Mouse (Mus musculus): ENCODE results near the gene Ephx1. TPM values are rescaled to one million over a fixed set of nuclear protein-coding genes. Genes with fewer than 3 reads are reported as not detected.
A peak's percentile ranks its signal among the peaks of the same experiment; 100 is the strongest.

The Ephx1 gene
- polyA plus RNA-seq, 1 experiment from 2014 or later: 10.3 TPM

GRCm38 (mm10) chr1:181008266-181008665 is 12.4 kb downstream of the Ephx1 start:
- Histone ChIP-seq H3K27ac (no peak overlapping the region), H3K9me3 (ENCODE audit: control insufficient read depth, low read length) (no peaks in the 10 kb centered on the region), H3K4me2 (replicated peaks) (no peak overlapping the region), H3K36me3 (replicated peaks; ENCODE audit: control insufficient read depth, insufficient read depth) (no peaks in the 10 kb centered on the region), H3K27me3 (ENCODE audit: control insufficient read depth, insufficient read depth, low read length) (no peaks in the 10 kb centered on the region), H3K9ac (no peak overlapping the region), H3K4me3 (replicated peaks; ENCODE audit: low read length) (no peak overlapping the region), H3K4me1 (replicated peaks; ENCODE audit: control insufficient read depth, insufficient read depth, low read length) (no peaks in the 10 kb centered on the region)
- 99% methylated on average over 2 of the region's 2 CpGs for WGBS
- ATAC-seq (ENCODE audit: low FRiP score): no peak
- no peak for DNase-seq (ENCODE audit: low spot score)

GRCm38 (mm10) chr1:181007831-181008230 is 12.9 kb downstream of the Ephx1 start:
- WGBS: 86% methylated on average over 6 of the region's 6 CpGs
- Histone ChIP-seq H3K36me3 (replicated peaks; ENCODE audit: control insufficient read depth, insufficient read depth) (no peaks in the 10 kb centered on the region), H3K4me2 (replicated peaks) (no peak overlapping the region), H3K4me3 (replicated peaks; ENCODE audit: low read length) (no peak overlapping the region), H3K9me3 (ENCODE audit: control insufficient read depth, low read length) (no peaks in the 10 kb centered on the region), H3K27me3 (ENCODE audit: control insufficient read depth, insufficient read depth, low read length) (no peaks in the 10 kb centered on the region), H3K4me1 (replicated peaks; ENCODE audit: control insufficient read depth, insufficient read depth, low read length) (no peaks in the 10 kb centered on the region), H3K9ac (no peak overlapping the region), H3K27ac (no peak overlapping the region)
- DNase-seq (ENCODE audit: low spot score): no peak
- ATAC-seq (ENCODE audit: low FRiP score): no peak

GRCm38 (mm10) chr1:181005331-181005730 is 15.4 kb downstream of the Ephx1 start:
- WGBS: 89% methylated on average over 8 of the region's 8 CpGs
- H3K36me3 ChIP-seq (replicated peaks; ENCODE audit: control insufficient read depth, insufficient read depth): no peaks in the 10 kb centered on the region
- DNase-seq (ENCODE audit: low spot score) (no peak), ATAC-seq (ENCODE audit: low FRiP score) (no peak)
- no peak overlapping the region for H3K4me2 ChIP-seq (replicated peaks)
- H3K27me3 ChIP-seq (ENCODE audit: control insufficient read depth, insufficient read depth, low read length): no peaks in the 10 kb centered on the region
- no peak overlapping the region for H3K27ac ChIP-seq
- H3K4me1 ChIP-seq (replicated peaks; ENCODE audit: control insufficient read depth, insufficient read depth, low read length): no peaks in the 10 kb centered on the region
- no peak overlapping the region for H3K9ac ChIP-seq
- H3K4me3 ChIP-seq (replicated peaks; ENCODE audit: low read length): no peak overlapping the region
- H3K9me3 ChIP-seq (ENCODE audit: control insufficient read depth, low read length): no peaks in the 10 kb centered on the region

GRCm38 (mm10) chr1:181003790-181004189 is 16.9 kb downstream of the Ephx1 start:
- Histone ChIP-seq H3K4me2 (replicated peaks) (no peak overlapping the region), H3K9ac (no peak overlapping the region), H3K4me1 (replicated peaks; ENCODE audit: control insufficient read depth, insufficient read depth, low read length) (no peaks in the 10 kb centered on the region), H3K27ac (no peak overlapping the region), H3K27me3 (ENCODE audit: control insufficient read depth, insufficient read depth, low read length) (no peaks in the 10 kb centered on the region), H3K4me3 (replicated peaks; ENCODE audit: low read length) (no peak overlapping the region), H3K36me3 (replicated peaks; ENCODE audit: control insufficient read depth, insufficient read depth) (no peaks in the 10 kb centered on the region), H3K9me3 (ENCODE audit: control insufficient read depth, low read length) (no peaks in the 10 kb centered on the region)
- ATAC-seq (ENCODE audit: low FRiP score) (no peak), DNase-seq (ENCODE audit: low spot score) (no peak)
- 88% methylated on average over 2 of the region's 2 CpGs for WGBS

- no peak for ATAC-seq (ENCODE audit: low FRiP score)
- H3K9me3 ChIP-seq (ENCODE audit: control insufficient read depth, low read length): no peaks in the 10 kb centered on the region
- no peak for DNase-seq (ENCODE audit: low spot score)
- H3K4me1 ChIP-seq (replicated peaks; ENCODE audit: control insufficient read depth, insufficient read depth, low read length): no peaks in the 10 kb centered on the region
- 91% methylated on average over 3 of the region's 3 CpGs for WGBS
- H3K36me3 ChIP-seq (replicated peaks; ENCODE audit: control insufficient read depth, insufficient read depth): no peaks in the 10 kb centered on the region
- H3K9ac ChIP-seq: no peak overlapping the region
- no peaks in the 10 kb centered on the region for H3K27me3 ChIP-seq (ENCODE audit: control insufficient read depth, insufficient read depth, low read length)
- H3K4me2 ChIP-seq (replicated peaks): no peak overlapping the region
- no peak overlapping the region for H3K27ac ChIP-seq
- no peak overlapping the region for H3K4me3 ChIP-seq (replicated peaks; ENCODE audit: low read length)
Observed at GRCm38 (mm10) chr1:181001621-181002020, 19.1 kb downstream of the Ephx1 start.

GRCm38 (mm10) chr1:181001217-181001616 is 19.5 kb downstream of the Ephx1 start:
- Histone ChIP-seq H3K4me2 (replicated peaks) (no peak overlapping the region), H3K27ac (no peak overlapping the region), H3K9me3 (ENCODE audit: control insufficient read depth, low read length) (no peaks in the 10 kb centered on the region), H3K9ac (no peak overlapping the region), H3K4me3 (replicated peaks; ENCODE audit: low read length) (no peak overlapping the region), H3K36me3 (replicated peaks; ENCODE audit: control insufficient read depth, insufficient read depth) (no peaks in the 10 kb centered on the region), H3K4me1 (replicated peaks; ENCODE audit: control insufficient read depth, insufficient read depth, low read length) (no peaks in the 10 kb centered on the region), H3K27me3 (ENCODE audit: control insufficient read depth, insufficient read depth, low read length) (no peaks in the 10 kb centered on the region)
- WGBS: 90% methylated on average over 3 of the region's 3 CpGs
- ATAC-seq (ENCODE audit: low FRiP score) (no peak), DNase-seq (ENCODE audit: low spot score) (no peak)

- Histone ChIP-seq H3K27me3 (ENCODE audit: control insufficient read depth, insufficient read depth, low read length) (no peaks in the 10 kb centered on the region), H3K4me3 (replicated peaks; ENCODE audit: low read length) (no peak overlapping the region), H3K9me3 (ENCODE audit: control insufficient read depth, low read length) (no peaks in the 10 kb centered on the region), H3K27ac (no peak overlapping the region), H3K9ac (no peak overlapping the region), H3K4me2 (replicated peaks) (no peak overlapping the region), H3K4me1 (replicated peaks; ENCODE audit: control insufficient read depth, insufficient read depth, low read length) (no peaks in the 10 kb centered on the region), H3K36me3 (replicated peaks; ENCODE audit: control insufficient read depth, insufficient read depth) (no peaks in the 10 kb centered on the region)
- ATAC-seq (ENCODE audit: low FRiP score) (no peak), DNase-seq (ENCODE audit: low spot score) (no peak)
- 43% methylated on average over 10 of the region's 10 CpGs for WGBS
Observed at GRCm38 (mm10) chr1:181000501-181001092, 20.1 kb downstream of the Ephx1 start.

- Histone ChIP-seq H3K27ac (no peak overlapping the region), H3K9ac (no peak overlapping the region), H3K4me1 (replicated peaks; ENCODE audit: control insufficient read depth, insufficient read depth, low read length) (no peaks in the 10 kb centered on the region), H3K27me3 (ENCODE audit: control insufficient read depth, insufficient read depth, low read length) (no peaks in the 10 kb centered on the region), H3K4me3 (replicated peaks; ENCODE audit: low read length) (no peak overlapping the region), H3K36me3 (replicated peaks; ENCODE audit: control insufficient read depth, insufficient read depth) (no peaks in the 10 kb centered on the region), H3K9me3 (ENCODE audit: control insufficient read depth, low read length) (no peaks in the 10 kb centered on the region), H3K4me2 (replicated peaks) (no peak overlapping the region)
- DNase-seq (ENCODE audit: low spot score) (peak; percentile 75), ATAC-seq (ENCODE audit: low FRiP score) (no peak)
- WGBS: 65% methylated on average over 3 of the region's 3 CpGs
Observed at GRCm38 (mm10) chr1:180992142-180992541, 28.6 kb downstream of the Ephx1 start.

- ATAC-seq (ENCODE audit: low FRiP score) (no peak), DNase-seq (ENCODE audit: low spot score) (no peak)
Observed at GRCm38 (mm10) chr1:180990671-180991070, 30.0 kb downstream of the Ephx1 start.

GRCm38 (mm10) chr1:180987759-180988158 is 32.9 kb downstream of the Ephx1 start:
- Histone ChIP-seq H3K27ac (no peak overlapping the region), H3K4me3 (replicated peaks; ENCODE audit: low read length) (no peak overlapping the region), H3K9me3 (ENCODE audit: control insufficient read depth, low read length) (no peaks in the 10 kb centered on the region), H3K9ac (no peak overlapping the region), H3K27me3 (ENCODE audit: control insufficient read depth, insufficient read depth, low read length) (0 out of 2 replicates have a peak, but pooled peaks cover 2% of the 10 kb centered on the region), H3K4me1 (replicated peaks; ENCODE audit: control insufficient read depth, insufficient read depth, low read length) (no peaks in the 10 kb centered on the region), H3K4me2 (replicated peaks) (0 out of 2 replicates have a peak overlapping the region, but pooled peaks have one; percentile 13), H3K36me3 (replicated peaks; ENCODE audit: control insufficient read depth, insufficient read depth) (no peaks in the 10 kb centered on the region)
- 3% methylated on average over 9 of the region's 9 CpGs for WGBS
- peak; percentile 85 for DNase-seq (ENCODE audit: low spot score)
- ATAC-seq (ENCODE audit: low FRiP score): peak; percentile 37; the same call in 1 of the 2 replicates

More at GRCm38 (mm10) chr1:180990671-180991070, 30.0 kb downstream of the Ephx1 start:
- no peak overlapping the region for H3K9ac ChIP-seq
- WGBS: 59% methylated on average over 3 of the region's 3 CpGs
- H3K9me3 ChIP-seq (ENCODE audit: control insufficient read depth, low read length): no peaks in the 10 kb centered on the region
- H3K27me3 ChIP-seq (ENCODE audit: control insufficient read depth, insufficient read depth, low read length): no peaks in the 10 kb centered on the region
- H3K27ac ChIP-seq: no peak overlapping the region
- no peaks in the 10 kb centered on the region for H3K36me3 ChIP-seq (replicated peaks; ENCODE audit: control insufficient read depth, insufficient read depth)
- H3K4me1 ChIP-seq (replicated peaks; ENCODE audit: control insufficient read depth, insufficient read depth, low read length): no peaks in the 10 kb centered on the region
- no peak overlapping the region for H3K4me2 ChIP-seq (replicated peaks)
- H3K4me3 ChIP-seq (replicated peaks; ENCODE audit: low read length): no peak overlapping the region

Data from hindbrain, embryonic 14.5 days (tissue).